8 mouse cellular contexts compared by ENCODE assay signal in the genomic region with DNA sequence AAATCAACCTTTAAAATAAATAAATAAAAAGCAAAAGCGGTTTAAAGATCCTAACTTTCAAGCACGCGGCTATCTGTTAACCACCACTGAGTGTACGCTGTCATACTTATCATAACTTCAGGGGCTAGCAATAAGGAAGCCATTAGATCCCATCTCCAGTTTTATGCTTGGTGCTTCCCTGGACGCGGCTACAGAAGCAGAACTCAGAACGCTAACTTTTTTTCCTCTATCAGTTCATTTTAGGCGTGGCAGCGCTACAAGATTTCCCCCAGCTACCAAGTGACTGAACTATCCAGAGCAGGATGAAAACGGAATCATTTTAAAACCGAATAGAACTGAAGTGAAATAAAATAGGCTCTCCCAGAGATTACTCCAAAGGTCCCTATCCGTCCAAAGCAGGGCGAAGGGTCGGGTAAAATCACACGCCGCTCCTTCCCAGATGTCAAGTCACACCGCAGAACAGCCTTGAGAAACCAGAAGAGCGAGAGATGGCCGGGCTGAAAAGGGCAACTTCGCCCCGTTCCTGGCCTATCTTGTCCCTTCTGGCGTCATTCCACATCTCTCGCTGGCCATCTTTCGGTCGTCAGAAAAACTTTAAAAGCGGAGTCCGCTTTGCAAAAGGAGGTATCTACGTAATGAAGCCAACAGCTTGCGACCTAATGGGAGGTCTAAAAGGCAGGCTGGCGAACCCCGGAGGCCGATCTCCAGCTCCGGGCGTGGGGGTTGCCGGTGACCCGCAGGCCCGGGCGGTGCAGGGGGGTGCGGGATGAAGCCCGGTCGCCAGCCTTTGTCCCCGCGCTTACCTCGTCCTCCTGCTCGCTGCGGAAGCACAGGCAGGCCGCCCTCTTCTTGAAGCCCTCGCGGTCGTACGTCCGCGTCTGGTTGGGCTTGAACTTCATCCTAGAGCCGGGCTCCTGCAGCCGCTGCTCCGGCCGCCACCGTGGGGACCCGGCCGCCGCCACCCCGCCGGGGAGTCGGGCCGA. TPM values are rescaled to one million over a fixed set of nuclear protein-coding genes. Genes with fewer than 3 reads are reported as not detected.
DNase-seq lines count a peak whose midpoint lies in the region; ATAC-seq and TF ChIP-seq lines count a peak whose summit lies in the region.

No protein-coding gene starts in this region.

- H3K9me3 ChIP-seq in intestine, embryonic 14.5 days (ENCODE audit: control insufficient read depth, low read length) = no peaks in the 10 kb centered on the region
- H3K9me3 ChIP-seq in neural tube, embryonic 11.5 days (ENCODE audit: control insufficient read depth, low read length) = no peaks in the 10 kb centered on the region

- TF ChIP-seq CTCF in testis, adult 2 months (IDR thresholded peaks at IDR 0.05; ENCODE audit: control insufficient read depth, insufficient read depth, insufficient replicate concordance, low read depth, low read length) = no peak

- H3K4me3 ChIP-seq in intestine, embryonic 14.5 days (ENCODE audit: low read depth, low read length) = peak overlapping the region; percentile 71
- H3K4me3 ChIP-seq in neural tube, embryonic 11.5 days (ENCODE audit: low read depth, low read length) = peak overlapping the region; percentile 95
- peak overlapping the region; percentile 98 for H3K4me3 ChIP-seq in testis, adult 2 months (ENCODE audit: control insufficient read depth, low read depth, low read length)

- peak; percentile 58 for ATAC-seq in intestine, embryonic 14.5 days (replicated peaks; ENCODE audit: low FRiP score, low TSS enrichment, low read depth)
- peak; percentile 78 for ATAC-seq in neural tube, embryonic 11.5 days (ENCODE audit: insufficient read depth, low FRiP score, low TSS enrichment)

- peak overlapping the region; percentile 87 for H3K9ac ChIP-seq in intestine, embryonic 14.5 days (ENCODE audit: low read length)
- H3K9ac ChIP-seq in neural tube, embryonic 11.5 days (ENCODE audit: low read length) = peak overlapping the region; percentile 97

- H3K4me2 ChIP-seq in intestine, embryonic 14.5 days (ENCODE audit: low read length) = peak overlapping the region; percentile 56
- H3K4me2 ChIP-seq in neural tube, embryonic 11.5 days (ENCODE audit: low read depth) = peak overlapping the region; percentile 79

- intact Hi-C loops in gastrocnemius, postnatal 36 days (cut with DNase I) = loop anchor here (5.0 kb wide), 1 partner anchor 114 kb away; no protein-coding TSS in a partner anchor

- H3K27ac ChIP-seq in intestine, embryonic 14.5 days (ENCODE audit: low read depth) = peak overlapping the region; percentile 93
- peak overlapping the region; percentile 92 for H3K27ac ChIP-seq in neural tube, embryonic 11.5 days (ENCODE audit: low read depth, low read length)
- H3K27ac ChIP-seq in testis, adult 2 months (ENCODE audit: control insufficient read depth, insufficient read depth, low read depth, low read length) = peak overlapping the region; percentile 92

- no peak for TF ChIP-seq POLR2A in testis, adult 2 months (IDR thresholded peaks at IDR 0.05; ENCODE audit: control insufficient read depth, low read depth, low read length)

- DNase-seq in 416B (ENCODE audit: low read depth) (peak; percentile 65), R1 (ENCODE audit: low read depth, low spot score) (peak; percentile 43)
- peak; percentile 69 for DNase-seq in cerebellum, postnatal 25 days
- DNase-seq in gastrocnemius, postnatal 36 days = peak; percentile 14 to 59
- peak; percentile 82 for DNase-seq in intestine, embryonic 14.5 days (ENCODE audit: low spot score)
- peak; percentile 33 to 37 for DNase-seq in lung, adult 18-20 months
- DNase-seq in neural tube, embryonic 11.5 days (ENCODE audit: low spot score) = peak; percentile 66

- 0% methylated on average over 58 of the region's 65 CpGs for WGBS in intestine, embryonic 14.5 days
- WGBS in neural tube, embryonic 11.5 days = 2% methylated on average over 65 of the region's 65 CpGs

- H3K27me3 ChIP-seq in intestine, embryonic 14.5 days (replicated peaks; ENCODE audit: control insufficient read depth, insufficient read depth, low read length) = no peaks in the 10 kb centered on the region
- H3K27me3 ChIP-seq in neural tube, embryonic 11.5 days (ENCODE audit: control insufficient read depth, insufficient read depth, low read length) = no peaks in the 10 kb centered on the region
- no peaks in the 10 kb centered on the region for H3K27me3 ChIP-seq in testis, adult 2 months (ENCODE audit: control insufficient read depth, insufficient read depth, low read length)

- H3K4me1 ChIP-seq in intestine, embryonic 14.5 days (replicated peaks; ENCODE audit: control insufficient read depth, insufficient read depth, low read length) = peaks cover 18% of the 10 kb centered on the region; the same call in 1 of the 2 replicates
- peaks cover 12% of the 10 kb centered on the region; the same call in 1 of the 2 replicates for H3K4me1 ChIP-seq in neural tube, embryonic 11.5 days (ENCODE audit: control insufficient read depth, insufficient read depth, low read length)
- peaks cover 8% of the 10 kb centered on the region for H3K4me1 ChIP-seq in testis, adult 2 months (ENCODE audit: control insufficient read depth, insufficient read depth, low read length)

- H3K36me3 ChIP-seq in intestine, embryonic 14.5 days (ENCODE audit: control insufficient read depth, insufficient read depth, low read length) = no peaks in the 10 kb centered on the region
- no peaks in the 10 kb centered on the region for H3K36me3 ChIP-seq in neural tube, embryonic 11.5 days (ENCODE audit: control insufficient read depth, insufficient read depth, low read length)
- no peaks in the 10 kb centered on the region for H3K36me3 ChIP-seq in testis, adult 2 months (ENCODE audit: control insufficient read depth, insufficient read depth, low read length)

RNA-seq across cellular contexts. Expression of gene Nudt4, which starts 0.8 kb away (rescaled TPM):
- total RNA-seq in gastrocnemius, postnatal 36 days (2021) = 100 to 1,000 TPM; 190 to 259 TPM
- 71.3 and 72.7 TPM in 2 replicates for polyA plus RNA-seq in intestine, embryonic 14.5 days (2014; fragmentation: Nextera tagmentation; extraction: Ambion mirVana)
- polyA plus RNA-seq in neural tube, embryonic 11.5 days (2014; fragmentation: Nextera tagmentation; extraction: Ambion mirVana) = 139 TPM in 2 replicates
- 189 and 204 TPM in 2 replicates for polyA plus RNA-seq in testis, adult 2 months (2012; rRNA removed)

RNA-seq across cellular contexts. Expression of gene Ube2n, which starts 48.2 kb away (rescaled TPM):
- 10 to 100 TPM; 60.4 to 65.8 TPM for total RNA-seq in gastrocnemius, postnatal 36 days (2021)
- polyA plus RNA-seq in intestine, embryonic 14.5 days (2014; fragmentation: Nextera tagmentation; extraction: Ambion mirVana) = 319 and 330 TPM in 2 replicates
- 462 and 477 TPM in 2 replicates for polyA plus RNA-seq in neural tube, embryonic 11.5 days (2014; fragmentation: Nextera tagmentation; extraction: Ambion mirVana)
- polyA plus RNA-seq in testis, adult 2 months (2012; rRNA removed) = 233 and 294 TPM in 2 replicates

Comparison
In these comparisons a context has a peak if more than half of its experiments do, and no peak if none do; other contexts are left out.
1. Peak in every context shown above with its lines: DNase-seq, ATAC-seq, H3K4me3 ChIP-seq and H3K27ac ChIP-seq.